Mouse (Mus musculus): ENCODE data around the gene Serpinb9c. TPM values are rescaled to one million over a fixed set of nuclear protein-coding genes. Genes with fewer than 3 reads are reported as not detected.
"Not testable (repeated sequence)": the region's sequence is repeated elsewhere in the genome, so short reads cannot be mapped to it uniquely, and the experiment has no call there.

The Serpinb9c gene
- not detected for total RNA-seq (2021)
- long read RNA-seq, experiment 1 = 0 reads
- long read RNA-seq, experiment 2 = 0 reads

DNA sequence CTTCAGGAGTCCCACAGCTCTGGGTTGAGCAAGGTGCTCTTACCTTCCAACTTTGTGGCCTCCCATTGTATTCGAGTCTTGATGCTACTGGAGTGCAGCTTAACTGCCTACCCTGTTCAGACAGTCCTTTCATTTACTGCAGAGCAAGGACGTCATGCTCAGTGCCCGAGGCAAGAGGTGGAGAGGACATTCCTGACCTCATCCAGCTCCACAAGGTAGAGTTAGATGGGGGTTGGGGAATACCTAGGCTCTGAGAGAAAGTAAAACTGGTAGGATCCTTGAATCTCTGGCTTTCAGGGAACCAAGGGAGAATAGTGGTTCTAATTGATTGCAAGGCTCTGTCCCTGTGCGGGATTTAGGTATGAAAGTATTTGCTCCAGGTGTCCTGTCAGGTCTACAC, at the start of gene Serpinb9c:
Serpinb9c (minus strand) TSS at position 101 of the 400 bp plus-strand sequence.
- intact Hi-C loops (cut with DNase I) = no loop called here
- DNase-seq = no peak

DNA sequence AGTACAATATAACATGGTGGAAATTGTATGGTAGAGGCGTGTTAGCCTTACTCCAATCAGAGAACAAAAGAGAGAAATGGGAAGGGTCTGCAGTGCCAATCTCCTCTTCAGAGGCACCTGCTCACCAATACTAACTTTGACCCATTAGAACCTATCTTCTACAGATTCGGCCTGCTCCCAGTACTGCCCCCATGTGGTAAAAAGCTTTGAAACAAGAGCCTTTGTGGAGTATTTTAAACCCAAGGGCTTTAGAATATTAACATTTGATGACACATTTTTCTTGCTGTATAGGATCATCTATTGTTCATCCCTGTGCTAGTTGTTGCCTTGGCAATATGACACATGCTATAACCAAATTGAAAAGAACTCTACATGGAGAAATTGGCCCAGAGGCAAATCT, 40.2 kb upstream of the Serpinb9c start:
- intact Hi-C loops (cut with DNase I) = no loop called here

DNA sequence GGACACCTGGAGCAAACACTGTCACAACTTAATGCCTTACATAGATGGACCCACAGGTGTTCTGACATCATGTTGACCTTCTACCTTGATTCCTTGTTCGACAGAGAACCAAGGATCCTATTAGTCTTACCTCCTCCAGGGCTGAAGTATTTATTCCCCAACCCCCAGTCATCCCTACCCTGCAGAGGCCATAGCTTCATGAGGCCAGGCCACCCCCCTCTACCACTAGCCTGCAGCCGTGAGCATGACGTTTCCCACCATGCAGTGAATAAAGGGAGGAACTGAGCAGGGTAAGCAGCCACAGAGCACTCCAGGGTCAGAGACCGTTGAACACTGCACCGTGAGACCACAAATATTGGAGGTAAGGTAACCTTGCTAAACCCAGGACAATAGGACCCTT, 33.1 kb upstream of the Serpinb9c start, which contains the start of gene Serpinb9d:
Serpinb9d (plus strand) TSS at position 301 of the 400 bp plus-strand sequence.
- no peak for DNase-seq
- intact Hi-C loops (cut with DNase I) = no loop called here

More for the DNA sequence above, 40.2 kb upstream of the Serpinb9c start:
- no peak for DNase-seq

DNA sequence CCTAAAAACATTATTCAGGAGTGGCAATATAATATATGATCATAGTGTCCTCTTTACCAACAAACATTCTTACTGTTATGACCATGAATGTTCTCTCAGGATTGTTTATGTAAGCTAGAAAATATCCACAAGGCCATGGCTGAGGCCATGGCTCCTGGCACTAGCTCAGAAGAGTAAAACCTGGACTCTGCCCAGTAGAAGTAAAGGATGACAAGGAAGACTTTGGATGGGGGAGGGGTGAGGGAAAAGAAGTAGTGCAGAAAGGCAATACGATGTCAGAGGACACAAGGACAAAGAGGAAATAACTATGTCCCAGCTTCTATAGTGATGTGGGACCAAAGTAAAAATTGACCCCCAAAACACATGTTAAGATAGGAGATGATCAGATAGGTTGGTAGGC, 30.9 kb upstream of the Serpinb9c start:
- intact Hi-C loops (cut with DNase I) = not testable (repeated sequence)

DNA sequence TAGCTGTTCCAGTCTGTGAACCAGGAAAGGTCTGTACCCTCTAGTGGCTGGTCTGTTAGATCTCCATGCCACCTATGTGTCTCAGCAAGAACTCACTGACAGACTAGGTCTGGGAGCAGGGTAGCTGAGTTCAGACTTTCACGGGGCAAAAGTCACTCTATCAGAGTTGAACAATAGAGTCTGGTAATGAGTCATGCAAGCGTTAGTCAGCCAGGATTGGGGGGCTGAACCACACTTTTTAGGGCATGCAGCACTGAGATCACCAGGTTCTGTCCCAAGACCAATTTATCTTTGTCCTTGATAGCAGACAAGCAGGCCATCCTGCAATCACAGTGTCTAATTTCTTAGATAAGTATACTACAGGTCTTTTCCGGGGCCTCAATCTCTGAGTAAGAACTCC, 18.1 kb downstream of the Serpinb9c start:
- no peak for DNase-seq
- intact Hi-C loops (cut with DNase I) = no loop called here

More for the DNA sequence above, 30.9 kb upstream of the Serpinb9c start:
- DNase-seq = not testable (repeated sequence)

DNA sequence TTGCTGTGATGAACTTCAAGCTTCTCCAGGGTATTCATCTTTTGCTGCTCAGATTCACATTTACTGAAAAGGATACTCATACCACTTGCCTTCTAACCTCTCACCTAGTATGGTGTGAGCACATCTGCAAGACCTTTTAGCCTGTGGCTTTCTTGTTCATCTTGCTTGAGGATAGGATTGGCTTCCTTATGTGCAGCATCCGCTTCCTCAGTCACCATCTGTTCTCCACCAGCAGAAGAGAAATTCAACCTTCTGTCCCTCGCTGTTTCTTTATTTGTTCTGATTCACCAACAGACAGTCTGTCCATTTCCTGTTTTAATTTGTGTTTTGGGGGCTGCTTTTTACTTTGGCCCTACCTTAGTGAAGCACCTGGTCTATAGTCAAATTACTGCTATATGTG, 21.8 kb downstream of the Serpinb9c start:
- intact Hi-C loops (cut with DNase I) = no loop called here
- no peak for DNase-seq

DNA sequence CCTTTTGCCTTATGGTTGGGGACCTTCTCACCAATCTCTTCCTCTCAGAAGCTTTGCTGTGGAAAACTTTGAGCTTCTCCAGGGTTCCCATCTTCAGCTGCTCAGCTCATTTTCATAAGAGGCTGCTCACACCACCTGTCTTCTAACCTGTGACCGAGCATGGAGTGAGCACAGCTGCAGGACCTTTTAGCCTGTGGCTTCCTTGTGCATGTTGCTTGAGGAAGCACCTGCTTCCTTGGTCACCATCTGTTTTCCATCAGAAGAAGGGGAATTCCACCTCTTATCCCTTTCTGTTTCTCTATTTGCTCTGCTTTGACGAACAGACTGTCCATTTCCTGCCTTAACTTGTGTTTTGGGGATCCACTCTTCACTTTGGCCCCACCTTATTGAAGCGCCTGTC, 46.5 kb downstream of the Serpinb9c start:
- intact Hi-C loops (cut with DNase I) = no loop called here

DNA sequence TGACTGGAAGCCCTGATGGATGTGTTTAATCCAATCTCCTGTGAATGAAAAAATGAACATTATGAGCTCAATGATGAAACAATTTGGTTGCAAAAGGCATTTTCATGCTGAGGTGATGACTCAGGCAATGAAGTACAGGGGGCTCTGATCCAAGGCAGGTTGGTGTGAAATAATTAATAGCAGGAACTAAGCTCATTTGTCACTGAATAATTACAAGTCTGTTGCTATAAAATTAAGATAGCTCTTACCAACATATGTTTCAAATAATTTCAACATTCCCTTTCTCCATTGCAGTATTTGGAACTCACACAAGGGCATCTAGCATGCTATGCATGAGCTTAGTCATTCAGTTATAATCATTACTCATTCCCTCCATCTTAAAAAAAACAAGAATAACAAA, 53.9 kb downstream of the Serpinb9c start:
- intact Hi-C loops (cut with DNase I) = no loop called here
- DNase-seq = no peak

More for the DNA sequence above, 46.5 kb downstream of the Serpinb9c start:
- DNase-seq = no peak

Other genes with a start within 250 kb of the Serpinb9c start
- gene Serpinb6b, start 194.5 kb downstream of the Serpinb9c start, total RNA-seq (2021) = 1 to 10 TPM; 2.8 to 3.5 TPM
- 1 to 10 TPM; 1.5 to 1.7 TPM for gene Serpinb9, start 156.5 kb downstream of the Serpinb9c start, total RNA-seq (2021)
- gene Serpinb9b, start 132.3 kb downstream of the Serpinb9c start, total RNA-seq (2021) = not detected
- gene Serpinb1b, start 81.2 kb downstream of the Serpinb9c start, total RNA-seq (2021) = not detected
- not detected for gene Serpinb9d, start 33.2 kb upstream of the Serpinb9c start, total RNA-seq (2021)
- gene Serpinb9e, start 89.9 kb upstream of the Serpinb9c start, total RNA-seq (2021) = not detected
- not detected for gene Serpinb9f, start 164.3 kb upstream of the Serpinb9c start, total RNA-seq (2021)
- gene Gm11397, start 236.0 kb upstream of the Serpinb9c start, total RNA-seq (2021) = not detected